Mouse (Mus musculus) hindbrain, embryonic 11.5 days (tissue): Measurements from ENCODE around the gene Qrfp. TPM values are rescaled to one million over a fixed set of nuclear protein-coding genes. Genes with fewer than 3 reads are reported as not detected.

ENCODE experiments used
- ATAC-seq: fragments of 200-750 bp; cut with Nextera tagmentation; 2 replicates; pipeline ENCODE4 v1.8.0; 2017; ENCODE audit warnings: mild to moderate bottlenecking, moderate TSS enrichment, moderate library complexity; ENCODE audit not compliant: low FRiP score
- DNase-seq: peaks from one replicate; pipeline ENCODE4 v3.0.0-alpha.2; 2015; ENCODE audit warnings: low spot score
- H3K27ac ChIP-seq: fragments of 300-500 bp; sonication (generic); 2 replicates; pipeline ENCODE4 v1.5.1; 2014; ENCODE audit warnings: mild to moderate bottlenecking, low read depth, low read length
- H3K27me3 ChIP-seq: fragments of 300-500 bp; sonication (generic); 2 replicates; pipeline ENCODE4 v1.6.1; 2014; ENCODE audit warnings: mild to moderate bottlenecking, low read length, moderate library complexity, mixed read lengths; ENCODE audit not compliant: control insufficient read depth, insufficient read depth
- H3K36me3 ChIP-seq: fragments of 300-500 bp; sonication (generic); 2 replicates; pipeline ENCODE4 v1.6.1; 2014; ENCODE audit warnings: mild to moderate bottlenecking, low read length, moderate library complexity, mixed read lengths; ENCODE audit not compliant: control insufficient read depth, insufficient read depth
- H3K4me1 ChIP-seq: fragments of 300-500 bp; sonication (generic); replicated peaks from 2 replicates; pipeline ENCODE4 v1.6.1; 2014; ENCODE audit warnings: low read length, mixed read lengths; ENCODE audit not compliant: control insufficient read depth, insufficient read depth
- H3K4me2 ChIP-seq: fragments of 300-500 bp; sonication (generic); replicated peaks from 2 replicates; pipeline ENCODE4 v1.6.1; 2014; ENCODE audit warnings: mild to moderate bottlenecking, low read depth, low read length
- H3K4me3 ChIP-seq: fragments of 300-500 bp; sonication (generic); 2 replicates; pipeline ENCODE4 v1.5.1; 2014; ENCODE audit warnings: low read depth, low read length
- H3K9ac ChIP-seq: fragments of 300-500 bp; sonication (generic); 2 replicates; pipeline ENCODE4 v1.6.1; 2014; ENCODE audit warnings: low read depth, low read length
- H3K9me3 ChIP-seq: fragments of 300-500 bp; sonication (generic); 2 replicates; pipeline ENCODE4 v1.6.1; 2016; ENCODE audit warnings: low read length; ENCODE audit not compliant: control insufficient read depth
- WGBS: fragments of 180-500 bp; shearing (Covaris S2); extraction: QIAGEN DNeasy Blood & Tissue Kit; methylation state at CpG from one replicate; pipeline ENCODE4 v1.1.7; 2014; 5-methylcytosine and 5-hydroxymethylcytosine counted together
- polyA plus RNA-seq: library from polyadenylated mRNA; unstranded; fragments of >200 nt; fragmentation: Nextera tagmentation; extraction: Ambion mirVana; gene quantifications from 2 replicates; pipeline ENCODE4 v1.2.1, GENCODE M21; 2014

Qrfp gene
- 0.08 and 0.28 TPM in 2 replicates for polyA plus RNA-seq

DNA sequence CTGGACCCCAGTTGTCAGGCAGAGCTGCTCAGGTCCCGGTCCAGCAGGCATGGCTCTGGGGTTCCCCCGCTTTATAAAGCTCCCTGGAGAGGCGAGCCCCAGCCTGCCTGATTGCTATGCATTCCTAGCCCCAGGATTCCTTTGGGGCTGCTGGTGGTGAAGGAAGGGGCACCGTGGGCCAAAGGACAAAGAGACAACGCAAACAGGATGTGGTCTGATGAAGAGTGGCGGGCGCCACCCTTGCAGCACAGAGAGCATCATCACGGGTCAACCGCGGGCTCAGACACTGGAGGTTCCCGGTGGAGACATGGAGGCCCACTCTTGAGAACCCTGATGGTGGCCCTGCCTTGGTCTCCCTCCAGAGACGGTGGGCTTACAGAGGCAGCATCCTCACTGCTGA lies at the start of gene Qrfp:
TSS of gene Qrfp (minus strand) at position 137 of the 400 bp plus-strand sequence.
- ATAC-seq (no peak), DNase-seq (no peak)
- Histone ChIP-seq H3K36me3 (no peaks in the 10 kb centered on the region), H3K4me3 (no peak within 1 kb of the TSS), H3K27ac (no peak within 1 kb of the TSS), H3K4me2 (no peak within 1 kb of the TSS), H3K4me1 (peaks cover 26% of the 10 kb centered on the region), H3K9me3 (no peaks in the 10 kb centered on the region), H3K9ac (no peak within 1 kb of the TSS), H3K27me3 (no peaks in the 10 kb centered on the region; the same call in 1 of the 2 replicates)
- WGBS, result 36% methylated on average over 12 of the region's 12 CpGs

GRCm38 (mm10) chr2:31858500-31858899 lies 48.1 kb upstream of the Qrfp start:
- no peak overlapping the region for H3K4me3 ChIP-seq
- no peak for ATAC-seq
- no peak overlapping the region for H3K9ac ChIP-seq
- no peak overlapping the region for H3K27ac ChIP-seq
- H3K27me3 ChIP-seq, result no peaks in the 10 kb centered on the region
- 0 out of 2 replicates have a peak, but pooled peaks cover 15% of the 10 kb centered on the region for H3K4me1 ChIP-seq
- H3K4me2 ChIP-seq, result no peak overlapping the region
- H3K36me3 ChIP-seq, result no peaks in the 10 kb centered on the region
- WGBS, result 19% methylated on average over 12 of the region's 12 CpGs
- DNase-seq, result no peak
- H3K9me3 ChIP-seq, result no peaks in the 10 kb centered on the region

- Histone ChIP-seq H3K36me3 (no peaks in the 10 kb centered on the region), H3K9me3 (no peaks in the 10 kb centered on the region), H3K4me1 (0 out of 2 replicates have a peak, but pooled peaks cover 15% of the 10 kb centered on the region), H3K4me2 (no peak overlapping the region), H3K9ac (no peak overlapping the region), H3K27me3 (no peaks in the 10 kb centered on the region), H3K27ac (no peak overlapping the region), H3K4me3 (no peak overlapping the region)
- WGBS, result 82% methylated on average over 6 of the region's 6 CpGs
- DNase-seq (no peak), ATAC-seq (no peak)
These were observed 46.8 kb upstream of the Qrfp start for GRCm38 (mm10) chr2:31857180-31857579.

DNA sequence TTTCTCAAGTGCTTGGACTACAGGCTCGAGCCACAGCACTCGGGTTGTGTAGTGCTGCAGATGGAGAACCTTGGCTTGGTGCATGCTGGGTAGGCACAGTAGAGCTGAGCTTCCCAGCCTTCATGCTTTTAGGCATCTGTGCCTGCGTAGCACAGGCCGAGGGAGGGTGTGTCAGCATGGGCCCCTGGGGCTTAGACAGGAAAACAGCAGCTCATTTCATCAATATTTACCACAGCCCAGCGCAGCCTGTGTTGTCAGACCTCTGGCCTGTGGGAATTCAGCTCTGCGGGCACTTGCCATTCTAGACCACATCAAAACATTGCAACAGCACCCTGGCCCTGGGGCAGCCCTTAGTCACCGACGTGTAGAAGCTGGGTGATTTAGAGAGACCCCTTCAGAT lies 45.6 kb upstream of the Qrfp start:
- DNase-seq, result no peak
- WGBS, result 71% methylated on average over 8 of the region's 8 CpGs
- Histone ChIP-seq H3K27ac (no peak overlapping the region), H3K9me3 (no peaks in the 10 kb centered on the region), H3K36me3 (no peaks in the 10 kb centered on the region), H3K4me1 (0 out of 2 replicates have a peak, but pooled peaks cover 15% of the 10 kb centered on the region), H3K27me3 (no peaks in the 10 kb centered on the region), H3K9ac (no peak overlapping the region), H3K4me2 (no peak overlapping the region), H3K4me3 (no peak overlapping the region)
- ATAC-seq, result no peak

DNA sequence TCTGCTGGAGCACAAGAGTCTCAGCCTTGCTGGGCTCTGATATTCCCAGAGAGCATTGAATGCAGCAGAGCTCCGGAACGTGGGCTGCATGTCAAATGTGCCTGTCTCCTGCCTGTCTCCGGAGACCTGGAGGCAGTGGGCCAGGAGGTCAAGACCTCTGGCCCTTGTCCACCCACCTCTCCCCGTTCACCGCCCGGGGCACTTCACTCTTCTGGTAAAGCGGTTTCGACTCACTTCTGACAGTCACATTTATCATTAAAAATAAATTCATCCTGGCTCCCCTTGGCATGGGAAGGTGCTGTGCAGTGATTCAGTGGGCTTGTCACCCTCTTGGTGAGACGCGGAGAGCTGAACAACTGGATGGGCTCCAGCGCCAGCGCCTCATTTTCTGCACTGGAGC lies 39.8 kb upstream of the Qrfp start:
- Histone ChIP-seq H3K4me2 (no peak overlapping the region), H3K4me3 (no peak overlapping the region), H3K9me3 (no peaks in the 10 kb centered on the region), H3K27me3 (peaks cover 29% of the 10 kb centered on the region), H3K4me1 (peaks cover 15% of the 10 kb centered on the region), H3K36me3 (no peaks in the 10 kb centered on the region), H3K27ac (no peak overlapping the region), H3K9ac (no peak overlapping the region)
- ATAC-seq (no peak), DNase-seq (peak; percentile 56)
- 33% methylated on average over 12 of the region's 12 CpGs for WGBS

DNA sequence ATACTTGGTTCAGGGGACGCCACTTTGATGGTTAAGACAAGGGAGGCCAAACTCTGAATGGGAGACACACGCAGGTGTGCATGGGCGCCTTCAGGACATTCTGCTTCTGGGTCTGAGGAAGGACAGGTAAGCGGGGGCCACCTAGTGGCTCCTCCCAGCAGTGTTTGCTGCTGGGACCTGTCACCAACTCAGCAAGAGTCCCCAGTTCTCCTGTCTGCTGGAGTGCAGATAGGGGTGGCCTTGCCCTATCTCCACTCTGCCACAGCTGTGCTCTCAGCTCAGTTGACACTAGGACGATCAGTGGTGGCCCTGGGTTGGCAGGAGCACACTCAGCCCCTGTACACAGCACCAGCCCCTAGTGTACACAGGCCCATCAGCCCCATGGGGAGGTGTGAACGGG lies 37.5 kb upstream of the Qrfp start:
- Histone ChIP-seq H3K4me3 (no peak overlapping the region), H3K4me1 (peaks cover 15% of the 10 kb centered on the region), H3K4me2 (no peak overlapping the region), H3K27me3 (peaks cover 39% of the 10 kb centered on the region), H3K27ac (no peak overlapping the region), H3K9ac (no peak overlapping the region), H3K9me3 (no peaks in the 10 kb centered on the region), H3K36me3 (no peaks in the 10 kb centered on the region)
- DNase-seq (peak; percentile 40), ATAC-seq (no peak)
- 17% methylated on average over 6 of the region's 6 CpGs for WGBS

DNA sequence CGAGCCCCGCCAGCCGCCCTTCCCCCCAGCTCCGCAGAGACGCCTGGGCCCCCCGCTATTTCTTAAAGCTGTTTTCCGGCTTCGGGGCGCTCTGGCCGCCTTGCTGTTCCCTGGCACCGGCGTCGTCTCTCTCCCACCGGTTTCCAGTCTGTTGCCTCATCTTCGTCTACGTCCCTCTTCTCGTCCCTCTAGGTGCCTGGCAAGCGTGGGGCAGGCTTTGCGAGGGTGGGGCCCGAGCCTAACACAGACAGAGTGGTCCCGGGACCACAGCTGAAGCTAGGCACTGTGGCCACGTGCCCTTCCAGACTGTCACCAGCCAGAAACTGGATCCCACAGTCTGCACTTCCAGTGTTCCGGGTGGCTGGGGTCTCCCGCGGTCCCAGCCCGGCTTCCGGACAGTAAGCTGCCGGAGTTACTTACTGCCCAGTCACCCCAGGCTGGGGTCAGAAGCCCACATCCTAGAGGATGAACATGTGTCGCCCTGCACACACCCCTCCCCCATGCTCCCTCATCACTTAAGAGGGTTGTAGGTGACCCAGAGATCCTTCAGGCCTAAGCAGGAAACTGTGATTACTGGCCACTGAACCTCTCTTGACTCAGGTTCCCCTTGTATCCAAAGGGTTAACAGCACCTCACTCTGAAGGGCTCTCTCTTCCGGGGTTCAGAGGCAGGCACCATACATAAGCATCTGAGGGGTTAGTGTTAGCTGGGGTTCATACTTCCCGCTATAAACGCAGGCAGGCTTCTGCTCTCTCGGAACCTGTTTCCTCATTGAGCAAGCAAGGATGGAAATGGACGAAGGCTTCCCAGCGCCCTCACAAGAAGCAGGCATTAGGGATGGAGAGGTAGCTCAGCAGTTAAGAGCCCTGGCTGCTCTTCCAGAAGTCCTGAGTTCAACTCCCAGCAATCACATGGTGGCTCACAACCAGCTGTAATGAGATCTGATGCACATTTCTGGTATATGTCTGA lies 36.6 kb upstream of the Qrfp start:
- DNase-seq, result peak; percentile 55
- no peak for ATAC-seq
- peaks cover 15% of the 10 kb centered on the region for H3K4me1 ChIP-seq
- 4% methylated on average over 35 of the region's 35 CpGs for WGBS
- H3K9ac ChIP-seq, result peak overlapping the region; percentile 56; the same call in 1 of the 2 replicates
- H3K27me3 ChIP-seq, result peaks cover 39% of the 10 kb centered on the region
- H3K4me3 ChIP-seq, result peak overlapping the region; percentile 46
- no peaks in the 10 kb centered on the region for H3K36me3 ChIP-seq
- no peaks in the 10 kb centered on the region for H3K9me3 ChIP-seq
- H3K4me2 ChIP-seq, result peak overlapping the region; percentile 94
- H3K27ac ChIP-seq, result no peak overlapping the region

- Histone ChIP-seq H3K27me3 (peaks cover 39% of the 10 kb centered on the region), H3K36me3 (no peaks in the 10 kb centered on the region), H3K4me1 (peaks cover 15% of the 10 kb centered on the region), H3K9ac (peak within 1 kb of the TSS; percentile 56), H3K4me2 (peak within 1 kb of the TSS; percentile 94), H3K9me3 (no peaks in the 10 kb centered on the region), H3K27ac (no peak within 1 kb of the TSS), H3K4me3 (peak within 1 kb of the TSS; percentile 46)
- DNase-seq (peak; percentile 56), ATAC-seq (no peak; the same call in 1 of the 2 replicates)
- WGBS, result under 1% methylated on average over 69 of the region's 88 CpGs
These were observed 35.7 kb upstream of the Qrfp start, which contains the start of gene Fibcd1 for GRCm38 (mm10) chr2:31845896-31846691. Fibcd1 (minus strand) TSS chr2:31846005.
